Mouse (Mus musculus) heart, postnatal 36 days (tissue): ENCODE results near the gene Ctsk. TPM values are rescaled to one million over a fixed set of nuclear protein-coding genes. Genes with fewer than 3 reads are reported as not detected.
"Not testable (repeated sequence)": the region's sequence is repeated elsewhere in the genome, so short reads cannot be mapped to it uniquely, and the experiment has no call there.

Source experiments
- DNase-seq, 2 experiments: peaks; one replicate each; pipeline ENCODE4 v3.0.0; 2021 to 2022
- intact Hi-C: fragments of 180-260 bp; cut with DNase I; formaldehyde crosslinking; loops from one replicate; pipeline ENCODE4 v1.15.1; 2025
- total RNA-seq, 2 experiments: library from RNA; stranded (reverse); gene quantifications; 2 replicates each; pipeline ENCODE4 v1.2.3; 2021

The Ctsk gene
- total RNA-seq, 2 experiments from 2014 or later = 9.5 to 9.6 TPM

DNA sequence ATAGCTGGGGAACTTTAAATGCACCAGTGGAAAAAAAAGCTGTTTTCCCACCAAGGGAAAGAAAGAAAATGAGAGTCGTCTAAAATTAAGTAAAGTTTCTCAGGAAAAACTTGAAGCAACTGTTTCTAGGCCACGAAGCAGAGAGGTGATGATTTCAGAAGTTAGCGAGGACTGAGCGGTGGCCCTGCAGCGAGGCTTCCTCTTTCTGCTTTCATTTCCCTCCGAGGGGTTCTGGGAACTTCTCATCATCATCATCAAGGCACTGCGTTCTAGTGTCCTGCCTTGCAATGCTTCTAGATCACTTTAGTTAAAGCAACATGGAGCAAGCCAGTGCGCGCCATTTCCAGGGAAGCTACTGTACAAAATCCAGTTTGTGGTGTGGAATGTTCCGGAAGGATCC is 22.1 kb downstream of the Ctsk start:
- intact Hi-C loops = no loop called here
- DNase-seq = no peak

- intact Hi-C loops = no loop called here
- no peak for DNase-seq
Observed at GRCm38 (mm10) chr3:95523662-95524061, 24.6 kb downstream of the Ctsk start.

GRCm38 (mm10) chr3:95524673-95525072 is 25.6 kb downstream of the Ctsk start:
- DNase-seq = no peak
- intact Hi-C loops = no loop called here

GRCm38 (mm10) chr3:95526111-95526510 is 27.1 kb downstream of the Ctsk start:
- DNase-seq = no peak
- intact Hi-C loops = no loop called here

DNA sequence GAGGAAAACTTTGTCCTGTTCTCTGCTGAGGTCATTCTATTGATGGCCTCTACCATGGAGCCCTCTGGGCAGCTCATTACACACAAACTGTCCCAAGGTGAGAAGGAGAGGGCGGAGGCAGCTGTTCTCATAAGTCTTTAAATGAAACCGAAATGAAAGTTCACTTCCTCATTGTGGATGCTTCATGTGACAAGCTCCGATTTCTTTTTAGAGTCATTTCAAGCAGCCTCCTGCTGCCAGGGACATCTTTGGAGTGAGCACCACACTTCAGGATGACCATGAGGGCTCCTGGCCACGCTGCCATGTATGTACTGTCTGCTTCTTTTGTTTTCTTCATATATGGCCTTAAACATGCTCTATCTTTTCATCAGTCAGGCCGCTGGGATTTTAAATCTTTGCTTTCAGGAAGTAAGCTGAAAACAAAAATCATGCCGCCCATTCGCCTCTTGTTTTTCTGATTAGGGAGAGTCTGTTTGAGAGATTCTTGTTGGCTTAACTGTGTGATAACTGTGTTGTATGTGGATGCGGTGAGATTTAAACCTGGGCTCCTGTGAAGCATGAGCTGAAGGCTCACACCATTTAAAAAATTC is 27.7 kb downstream of the Ctsk start, which contains the start of gene Ctss:
Gene Ctss, plus strand, starts transcription at position 165 of the 590 bp plus-strand sequence.
- intact Hi-C loops = no loop called here
- peak in 1 of 2 experiments; percentile 22 for DNase-seq

DNA sequence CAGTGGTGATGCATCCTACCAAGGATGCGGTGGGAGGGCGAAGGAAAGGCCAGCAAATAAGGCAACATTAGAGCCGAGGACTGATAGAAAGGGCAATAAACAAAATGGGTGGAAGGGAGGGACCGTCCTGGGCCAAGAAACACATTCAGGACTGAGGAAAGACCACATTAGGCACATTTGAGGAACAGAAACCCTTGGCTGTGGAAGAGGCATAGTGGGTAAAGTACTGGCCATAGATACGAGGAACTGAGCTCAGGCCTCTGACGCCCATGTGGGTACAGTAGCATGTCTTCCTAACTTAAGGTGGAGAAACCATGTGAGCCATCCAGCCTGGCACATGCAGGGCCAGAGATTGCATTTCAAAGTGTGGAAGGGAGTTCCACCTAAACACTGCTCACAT is 30.8 kb downstream of the Ctsk start:
- intact Hi-C loops = no loop called here
- no peak for DNase-seq

GRCm38 (mm10) chr3:95531025-95531424 is 32.0 kb downstream of the Ctsk start:
- DNase-seq = no peak
- intact Hi-C loops = no loop called here

GRCm38 (mm10) chr3:95533364-95533763 is 34.3 kb downstream of the Ctsk start:
- DNase-seq = no peak
- intact Hi-C loops = no loop called here

- intact Hi-C loops = no loop called here
- no peak for DNase-seq
Observed at GRCm38 (mm10) chr3:95534927-95535326, 35.9 kb downstream of the Ctsk start.

GRCm38 (mm10) chr3:95538936-95539335 is 39.9 kb downstream of the Ctsk start:
- DNase-seq = no peak
- intact Hi-C loops = no loop called here

GRCm38 (mm10) chr3:95539837-95540236 is 40.8 kb downstream of the Ctsk start:
- intact Hi-C loops = no loop called here
- no peak for DNase-seq

DNA sequence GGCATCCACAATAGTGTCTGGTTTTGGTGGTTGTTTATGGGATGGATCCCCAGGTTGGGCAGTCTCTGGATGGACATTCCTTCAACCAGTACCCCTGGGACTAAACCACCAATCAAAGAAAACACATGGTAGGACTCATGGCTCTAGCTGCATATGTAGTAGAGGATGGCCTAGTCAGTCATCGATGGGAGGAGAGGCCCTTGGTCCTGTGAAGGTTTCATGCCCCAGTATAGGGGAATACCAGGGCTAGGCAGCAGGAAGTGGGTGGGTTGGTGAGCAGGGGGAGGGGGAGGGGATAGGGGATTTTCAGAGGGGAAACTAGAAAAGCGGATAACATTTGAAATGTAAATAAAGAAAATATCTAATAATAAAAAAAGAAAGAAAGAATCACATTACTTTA is 42.1 kb downstream of the Ctsk start:
- DNase-seq, intact Hi-C loops: not testable (repeated sequence)

- intact Hi-C loops = no loop called here
- no peak for DNase-seq
Observed at GRCm38 (mm10) chr3:95542171-95542570, 43.1 kb downstream of the Ctsk start.

DNA sequence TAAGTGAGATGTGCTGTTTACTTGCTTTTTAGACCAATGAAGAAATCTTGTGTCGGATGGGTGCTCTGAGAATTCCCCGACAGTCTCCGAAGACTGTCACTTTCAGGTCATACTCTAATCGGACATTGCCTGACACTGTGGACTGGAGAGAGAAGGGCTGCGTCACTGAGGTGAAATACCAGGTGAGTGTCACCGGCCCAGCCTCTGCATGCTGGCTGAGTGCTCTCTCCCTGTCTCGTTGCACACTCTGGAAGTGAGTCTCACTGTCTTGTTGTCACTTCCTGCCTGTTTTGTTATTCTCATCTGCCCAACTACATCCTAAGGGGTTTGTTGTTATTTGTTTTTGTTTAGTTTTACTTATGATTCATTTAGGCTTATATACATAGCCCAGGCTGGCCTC is 43.9 kb downstream of the Ctsk start:
- DNase-seq = no peak
- intact Hi-C loops = no loop called here

DNA sequence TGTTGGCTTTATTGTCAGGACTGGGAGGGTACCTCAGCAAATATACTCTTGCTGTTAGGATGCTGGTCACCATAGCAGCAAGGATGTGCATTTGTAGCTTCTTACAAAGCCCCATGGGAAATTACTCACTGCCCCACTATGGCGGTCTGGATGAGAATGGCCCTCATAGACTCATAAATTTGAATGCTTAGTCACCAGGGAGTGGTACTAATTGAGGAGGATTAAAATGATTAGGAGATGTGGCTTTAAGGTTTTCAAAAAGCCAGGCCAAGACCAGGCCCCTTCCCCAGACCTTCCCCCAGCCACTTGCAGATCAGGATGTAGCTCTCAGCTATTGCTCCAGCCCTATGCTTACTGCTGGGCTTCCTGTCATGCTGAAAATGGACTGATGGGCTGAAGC is 51.1 kb downstream of the Ctsk start:
- DNase-seq = no peak
- intact Hi-C loops = no loop called here

DNA sequence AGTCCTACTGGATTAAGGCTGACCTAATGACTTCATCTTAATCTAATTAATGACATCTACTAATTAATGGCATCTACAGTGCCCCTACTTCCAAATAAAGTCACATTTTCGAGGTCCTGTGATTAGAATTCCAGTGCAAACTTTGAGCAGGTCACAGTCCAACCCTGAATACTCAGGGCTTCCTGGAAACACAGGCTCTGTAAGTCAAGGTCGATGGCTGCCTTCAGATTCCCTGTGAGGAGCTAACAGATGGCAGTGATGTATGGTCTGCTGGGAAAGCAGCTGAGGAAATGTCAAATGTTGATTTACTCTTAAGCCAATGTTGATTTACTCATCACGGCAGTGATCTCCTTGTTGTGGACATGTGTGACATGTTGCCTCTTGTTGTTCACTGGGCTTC is 54.9 kb downstream of the Ctsk start:
- intact Hi-C loops = no loop called here
- DNase-seq = no peak

Other genes with a start within 250 kb of the Ctsk start
- gene Bnipl, start 248.1 kb upstream of the Ctsk start, total RNA-seq = not detected
- gene Mindy1, start 217.9 kb upstream of the Ctsk start, total RNA-seq = 10 to 100 TPM; 26.7 to 26.8 TPM
- gene Prune1, start 217.2 kb upstream of the Ctsk start, total RNA-seq = 10 to 100 TPM; 24.1 to 26.6 TPM
- under 1 TPM; 0.53 to 0.60 TPM for gene Anxa9, start 192.1 kb upstream of the Ctsk start, total RNA-seq
- 10 to 100 TPM; 36.4 to 45.9 TPM for gene Cers2, start 184.5 kb upstream of the Ctsk start, total RNA-seq
- gene Setdb1, start 142.1 kb upstream of the Ctsk start, total RNA-seq = 10 to 100 TPM; 12.6 to 13.8 TPM
- not detected for gene 4930558C23Rik, start 96.4 kb upstream of the Ctsk start, total RNA-seq
- 10 to 100 TPM; 39.7 to 43.0 TPM for gene Arnt, start 64.9 kb upstream of the Ctsk start, total RNA-seq
- gene Ctss, start 27.5 kb downstream of the Ctsk start, total RNA-seq = 10 to 100 TPM; 12.8 to 27.3 TPM
- not detected for gene Hormad1, start 60.4 kb downstream of the Ctsk start, total RNA-seq
- gene Golph3l, start 89.7 kb downstream of the Ctsk start, total RNA-seq = 10 to 100 TPM; 19.1 to 20.0 TPM
- 10 to 100 TPM; 73.0 to 75.0 TPM for gene Ensa, start 125.7 kb downstream of the Ctsk start, total RNA-seq
- gene Mcl1, start 159.5 kb downstream of the Ctsk start, total RNA-seq = 100 to 1,000 TPM; 151 to 156 TPM
- gene Adamtsl4, start 188.7 kb downstream of the Ctsk start, total RNA-seq = 10 to 100 TPM; 62.2 to 67.6 TPM
- gene Ecm1, start 240.3 kb downstream of the Ctsk start, total RNA-seq = 10 to 100 TPM; 59.4 to 60.0 TPM